Mouse (Mus musculus) intestine, postnatal 0 days (tissue): ENCODE measurements around the gene Maml1. TPM values are rescaled to one million over a fixed set of nuclear protein-coding genes. Genes with fewer than 3 reads are reported as not detected.

Experiments used
- ATAC-seq: fragments of 200-750 bp; cut with Nextera tagmentation; 2 replicates; pipeline ENCODE4 v1.8.0; 2017; ENCODE audit warnings: mild to moderate bottlenecking, moderate TSS enrichment, moderate library complexity
- H3K27ac ChIP-seq: fragments of 300-500 bp; sonication (generic); 2 replicates; pipeline ENCODE4 v1.5.1; 2014; ENCODE audit warnings: mild to moderate bottlenecking, low read depth, low read length, moderate library complexity
- H3K27me3 ChIP-seq: fragments of 300-500 bp; sonication (generic); replicated peaks from 2 replicates; pipeline ENCODE4 v1.6.1; 2014; ENCODE audit warnings: low read length, mixed read lengths; ENCODE audit not compliant: control insufficient read depth, insufficient read depth
- H3K36me3 ChIP-seq: fragments of 300-500 bp; sonication (generic); 2 replicates; pipeline ENCODE4 v1.6.1; 2014; ENCODE audit warnings: mild to moderate bottlenecking, moderate library complexity; ENCODE audit not compliant: control insufficient read depth, insufficient read depth
- H3K4me1 ChIP-seq: fragments of 300-500 bp; sonication (generic); replicated peaks from 2 replicates; pipeline ENCODE4 v1.6.1; 2014; ENCODE audit warnings: antibody characterized with exemption, low read length, mixed read lengths; ENCODE audit not compliant: control insufficient read depth, insufficient read depth
- H3K4me2 ChIP-seq: fragments of 300-500 bp; sonication (generic); replicated peaks from 2 replicates; pipeline ENCODE4 v1.6.1; 2014; ENCODE audit warnings: low read depth, mild to moderate bottlenecking, moderate library complexity
- H3K4me3 ChIP-seq: fragments of 300-500 bp; sonication (generic); 2 replicates; pipeline ENCODE4 v1.5.1; 2014; ENCODE audit warnings: low read depth, low read length
- H3K9ac ChIP-seq: fragments of 300-500 bp; sonication (generic); 2 replicates; pipeline ENCODE4 v1.6.1; 2014; ENCODE audit warnings: mild to moderate bottlenecking, low read depth, low read length
- H3K9me3 ChIP-seq: fragments of 300-500 bp; sonication (generic); 2 replicates; pipeline ENCODE4 v1.6.1; 2016; ENCODE audit warnings: mixed run types; ENCODE audit not compliant: control insufficient read depth
- CTCF ChIP-seq: sonication (generic); IDR thresholded peaks from 2 replicates; pipeline ENCODE4 v1.5.1; 2016; ENCODE audit warnings: low read depth, mild to moderate bottlenecking, control low read depth, antibody characterized with exemption, moderate library complexity
- WGBS: fragments of 180-500 bp; shearing (Covaris S2); extraction: QIAGEN DNeasy Blood & Tissue Kit; methylation state at CpG from one replicate; pipeline ENCODE4 v1.1.7; 2014; 5-methylcytosine and 5-hydroxymethylcytosine counted together
- polyA plus RNA-seq: library from polyadenylated mRNA; unstranded; fragments of >200 nt; fragmentation: Nextera tagmentation; extraction: Ambion mirVana; gene quantifications from 2 replicates; pipeline ENCODE4 v1.2.1, GENCODE M21; 2015

Maml1 gene
- polyA plus RNA-seq, 1 experiment from 2014 or later, result 2.5 TPM

DNA sequence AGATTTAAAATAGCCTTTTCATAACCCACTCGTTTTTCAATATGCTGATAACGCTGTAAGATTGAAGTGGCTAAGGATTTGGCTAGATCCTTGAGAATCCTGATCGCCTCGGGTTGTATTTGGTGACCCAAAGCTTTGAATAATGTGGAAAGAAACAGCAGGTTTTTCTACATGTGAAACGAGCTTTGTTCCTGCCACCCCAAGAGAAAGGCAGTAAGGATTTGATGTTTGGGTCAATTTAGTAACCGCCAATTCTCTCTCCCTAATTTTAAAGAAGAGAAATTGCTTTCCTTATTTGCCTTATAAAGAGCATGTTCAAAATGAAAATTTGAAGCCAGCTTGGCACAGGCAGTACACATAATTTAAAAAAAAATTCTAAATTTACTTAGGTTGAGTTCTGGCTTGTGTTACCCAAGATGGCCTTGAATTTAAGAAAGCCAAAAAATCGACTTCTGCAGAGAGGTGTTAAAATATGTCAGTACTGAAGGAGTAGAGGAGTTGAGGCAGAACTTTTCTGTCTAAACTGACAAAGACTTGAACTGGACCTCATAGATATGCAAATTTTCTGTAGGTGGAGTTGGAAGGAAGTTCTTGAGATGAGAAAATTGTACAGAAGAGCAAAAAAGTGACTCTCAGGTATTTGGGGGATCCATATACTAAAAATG, 34.3 kb upstream of the Maml1 start:
- H3K4me1 ChIP-seq, result no peaks in the 10 kb centered on the region
- peak overlapping the region; percentile 71 for H3K27ac ChIP-seq
- peak overlapping the region; percentile 70 for H3K4me3 ChIP-seq
- no peaks in the 10 kb centered on the region; the same call in 1 of the 2 replicates for H3K36me3 ChIP-seq
- TF ChIP-seq CTCF, result no peak
- no peaks in the 10 kb centered on the region for H3K9me3 ChIP-seq
- H3K4me2 ChIP-seq, result peak overlapping the region; percentile 71
- H3K9ac ChIP-seq, result peak overlapping the region; percentile 55
- WGBS, result under 1% methylated on average over 7 of the region's 7 CpGs
- H3K27me3 ChIP-seq, result no peaks in the 10 kb centered on the region
- no peak for ATAC-seq

DNA sequence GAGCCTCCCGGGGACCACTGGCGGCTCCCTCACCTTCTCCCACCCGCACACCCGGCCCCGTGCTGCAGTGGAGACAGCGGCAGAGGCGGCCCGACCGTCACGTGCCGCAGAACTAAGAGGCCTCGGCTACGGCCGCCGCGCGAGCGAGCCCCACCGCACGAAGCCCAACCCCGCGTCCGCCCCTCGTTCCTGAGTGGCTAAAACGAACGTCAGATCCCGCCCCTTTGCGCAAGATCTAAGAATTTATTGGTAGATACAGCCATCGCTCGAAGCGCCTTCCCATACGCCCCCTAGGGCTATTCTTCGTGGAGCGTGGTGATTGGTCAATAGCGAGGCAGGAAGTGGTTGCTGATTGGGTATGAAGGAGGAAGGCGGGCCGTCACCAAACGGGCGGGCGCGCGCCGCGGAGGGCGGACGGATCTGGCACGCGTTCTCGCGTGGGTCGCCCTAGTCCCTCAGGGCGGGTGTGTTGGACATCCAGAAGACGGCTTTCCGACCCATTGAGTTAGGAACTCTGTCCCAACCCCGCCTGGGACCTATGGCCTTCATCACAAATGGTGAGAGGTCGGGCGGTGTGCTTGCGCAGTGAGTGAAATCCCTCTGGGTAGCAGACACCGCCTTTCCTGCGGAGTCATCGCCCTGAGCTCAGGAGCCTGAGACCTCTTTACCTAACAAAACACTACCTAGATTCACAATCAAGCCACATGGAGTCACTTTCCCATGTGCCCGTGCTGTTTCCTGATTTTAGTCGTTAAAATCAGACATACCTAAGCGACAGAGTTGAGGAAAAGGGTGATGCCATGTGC, 33.6 kb upstream of the Maml1 start, which contains the start of gene Canx:
TSS of gene Canx (minus strand) at position 178 of the 806 bp plus-strand sequence.
- peak; percentile 98 for ATAC-seq
- Histone ChIP-seq H3K27ac (peak within 1 kb of the TSS; percentile 92), H3K36me3 (no peaks in the 10 kb centered on the region; the same call in 1 of the 2 replicates), H3K4me2 (peak within 1 kb of the TSS; percentile 71), H3K9me3 (no peaks in the 10 kb centered on the region), H3K4me1 (no peaks in the 10 kb centered on the region), H3K27me3 (no peaks in the 10 kb centered on the region), H3K4me3 (peak within 1 kb of the TSS; percentile 70), H3K9ac (peak within 1 kb of the TSS; percentile 87)
- TF ChIP-seq CTCF, result peak; percentile 41
- under 1% methylated on average over 64 of the region's 64 CpGs for WGBS

DNA sequence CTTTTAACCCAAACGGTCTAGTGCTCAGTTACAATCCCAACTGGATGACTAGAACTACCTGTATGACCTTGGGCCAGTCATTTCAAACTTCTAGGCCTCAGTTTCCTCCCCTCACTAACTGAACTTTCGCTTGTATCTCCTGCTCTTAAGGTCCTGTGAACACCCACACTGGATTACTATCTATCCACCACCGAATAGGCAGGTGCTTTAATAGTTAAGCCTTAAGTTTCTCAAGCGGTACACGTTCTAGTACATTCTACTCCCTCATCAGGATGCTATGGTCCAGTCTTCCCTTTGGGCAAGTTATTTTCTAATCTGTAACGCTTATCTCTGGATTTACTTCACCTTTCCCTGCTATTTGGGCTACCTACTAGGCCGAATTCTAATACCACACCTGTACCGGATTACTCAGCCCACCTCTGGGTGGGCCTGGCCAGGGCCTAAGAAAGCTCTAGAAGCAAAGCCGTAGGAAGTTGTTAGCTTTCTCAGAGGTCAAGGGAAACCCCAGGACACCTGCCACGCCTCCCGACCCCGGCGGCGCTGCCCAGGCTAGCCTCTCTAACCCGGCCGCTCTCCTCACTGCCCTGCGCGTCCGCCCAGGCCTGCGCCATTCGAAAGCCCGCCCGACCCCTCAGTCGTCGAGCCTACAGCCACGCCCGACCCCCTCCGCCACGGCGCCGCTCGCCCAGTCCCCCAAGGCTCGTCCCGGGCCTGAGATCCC, 32.8 kb upstream of the Maml1 start:
- Histone ChIP-seq H3K9ac (peak overlapping the region; percentile 87), H3K27ac (peak overlapping the region; percentile 92), H3K9me3 (no peaks in the 10 kb centered on the region), H3K4me3 (peak overlapping the region; percentile 70), H3K27me3 (no peaks in the 10 kb centered on the region), H3K36me3 (no peaks in the 10 kb centered on the region; the same call in 1 of the 2 replicates), H3K4me1 (no peaks in the 10 kb centered on the region), H3K4me2 (peak overlapping the region; percentile 69)
- ATAC-seq, result peak; percentile 53
- no peak for TF ChIP-seq CTCF
- under 1% methylated on average over 34 of the region's 34 CpGs for WGBS

DNA sequence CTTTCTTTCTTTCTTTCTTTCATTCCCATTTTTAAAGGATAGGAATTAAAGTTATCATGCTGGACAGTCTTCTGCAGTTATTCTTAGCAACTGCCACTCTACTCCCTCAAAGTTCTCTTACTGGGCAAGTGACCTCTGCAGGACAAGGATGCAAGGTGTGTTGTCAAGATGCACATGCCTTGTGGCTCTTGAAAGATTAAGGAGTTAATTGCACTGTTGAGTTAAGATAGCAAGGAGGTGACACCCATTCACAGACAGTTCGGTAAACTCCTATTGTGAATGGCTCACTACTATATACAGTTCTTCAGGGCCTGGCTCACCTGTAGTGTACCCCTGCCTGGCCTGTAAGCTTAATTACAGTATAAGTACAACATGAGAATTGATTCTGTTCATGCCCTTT, 31.7 kb upstream of the Maml1 start:
- H3K27ac ChIP-seq, result no peak overlapping the region
- no peaks in the 10 kb centered on the region for H3K4me1 ChIP-seq
- ATAC-seq, result no peak
- no peaks in the 10 kb centered on the region; the same call in 1 of the 2 replicates for H3K36me3 ChIP-seq
- H3K4me3 ChIP-seq, result peak overlapping the region; percentile 70
- H3K9me3 ChIP-seq, result no peaks in the 10 kb centered on the region
- WGBS, result 15% methylated on average over 1 of the region's 1 CpGs
- H3K27me3 ChIP-seq, result no peaks in the 10 kb centered on the region
- H3K9ac ChIP-seq, result peak overlapping the region; percentile 87; the same call in 1 of the 2 replicates
- TF ChIP-seq CTCF, result 0 out of 2 replicates have a peak, but pooled peaks have one; percentile 8
- H3K4me2 ChIP-seq, result peak overlapping the region; percentile 69

DNA sequence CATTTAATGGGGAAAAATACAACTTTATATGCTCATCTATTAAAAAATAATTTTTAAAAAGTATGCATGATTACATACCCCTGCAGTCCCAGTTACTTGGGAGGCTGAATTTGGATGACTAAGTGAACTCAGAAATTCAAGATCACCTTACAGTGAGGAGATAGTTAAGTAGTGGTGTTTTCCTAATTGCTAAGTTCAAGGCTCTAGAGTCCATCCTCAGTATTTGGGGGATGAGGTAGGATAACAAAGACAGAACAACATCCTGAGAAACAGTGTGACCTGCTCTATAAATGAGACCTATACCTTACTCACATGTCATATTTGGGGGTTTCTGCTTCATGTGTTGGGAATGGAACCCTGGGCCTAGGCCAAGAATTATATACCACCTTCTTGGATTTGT, 30.2 kb upstream of the Maml1 start:
- TF ChIP-seq CTCF, result no peak
- Histone ChIP-seq H3K4me2 (no peak overlapping the region), H3K4me3 (no peak overlapping the region), H3K9ac (no peak overlapping the region), H3K36me3 (no peaks in the 10 kb centered on the region; the same call in 1 of the 2 replicates), H3K4me1 (no peaks in the 10 kb centered on the region), H3K27ac (no peak overlapping the region), H3K27me3 (no peaks in the 10 kb centered on the region), H3K9me3 (no peaks in the 10 kb centered on the region)
- ATAC-seq, result no peak

DNA sequence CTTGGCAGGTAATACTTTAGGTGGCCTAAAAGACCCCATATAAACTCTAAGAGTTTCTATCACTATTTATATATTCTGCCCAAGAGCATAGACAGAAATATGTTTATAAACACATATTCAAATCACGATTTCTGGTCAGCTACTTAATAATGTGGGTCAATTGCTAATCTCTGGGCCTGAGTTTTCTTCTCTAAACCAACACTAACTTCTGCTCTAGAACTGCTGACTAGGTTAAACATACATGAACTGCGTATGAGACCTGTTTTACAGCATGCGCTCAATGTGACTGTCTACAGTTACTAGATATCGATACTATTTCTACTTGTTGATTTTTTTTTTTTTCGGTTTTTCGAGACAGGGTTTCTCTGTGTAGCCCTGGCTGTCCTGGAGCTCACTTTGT, 29.1 kb upstream of the Maml1 start:
- Histone ChIP-seq H3K27me3 (no peaks in the 10 kb centered on the region), H3K9ac (no peak overlapping the region), H3K9me3 (no peaks in the 10 kb centered on the region), H3K27ac (no peak overlapping the region), H3K36me3 (no peaks in the 10 kb centered on the region; the same call in 1 of the 2 replicates), H3K4me3 (no peak overlapping the region), H3K4me1 (no peaks in the 10 kb centered on the region), H3K4me2 (no peak overlapping the region)
- TF ChIP-seq CTCF, result no peak
- WGBS, result 61% methylated on average over 6 of the region's 6 CpGs
- no peak for ATAC-seq
